Mouse (Mus musculus): Measurements from ENCODE around the gene Lpp. TPM values are rescaled to one million over a fixed set of nuclear protein-coding genes. Genes with fewer than 3 reads are reported as not detected.

Gene Lpp
- total RNA-seq, 2 experiments from 2014 or later = 34.6 to 45.1 TPM

GRCm38 (mm10) chr16:24471029-24471428, 77.7 kb downstream of the Lpp start:
- DNase-seq = no peak

- no peak for DNase-seq
Observed at GRCm38 (mm10) chr16:24471801-24472200, 78.5 kb downstream of the Lpp start.

- no peak for DNase-seq
Observed at GRCm38 (mm10) chr16:24473966-24474365, 80.7 kb downstream of the Lpp start.

GRCm38 (mm10) chr16:24474781-24475180, 81.5 kb downstream of the Lpp start:
- DNase-seq = no peak

- DNase-seq = no peak
Observed at GRCm38 (mm10) chr16:24475305-24475947, 82.1 kb downstream of the Lpp start.

- DNase-seq = no peak
Observed at GRCm38 (mm10) chr16:24476911-24477401, 83.6 kb downstream of the Lpp start.

GRCm38 (mm10) chr16:24478006-24478405, 84.7 kb downstream of the Lpp start:
- DNase-seq = no peak

- DNase-seq = no peak
Observed at GRCm38 (mm10) chr16:24478851-24479250, 85.5 kb downstream of the Lpp start.

- no peak for DNase-seq
Observed at GRCm38 (mm10) chr16:24482648-24483047, 89.3 kb downstream of the Lpp start.

- peak; percentile 63 for DNase-seq
Observed at GRCm38 (mm10) chr16:24483527-24484101, 90.3 kb downstream of the Lpp start.

GRCm38 (mm10) chr16:24487782-24488241, 94.5 kb downstream of the Lpp start:
- DNase-seq = peak; percentile 60

GRCm38 (mm10) chr16:24489516-24490285, 96.4 kb downstream of the Lpp start:
- DNase-seq = no peak

GRCm38 (mm10) chr16:24490751-24491485, 97.6 kb downstream of the Lpp start:
- peak; percentile 46 for DNase-seq

GRCm38 (mm10) chr16:24491486-24491758, 98.1 kb downstream of the Lpp start:
- DNase-seq = no peak

GRCm38 (mm10) chr16:24492194-24492940, 99.1 kb downstream of the Lpp start:
- no peak for DNase-seq

- DNase-seq = no peak
Observed at GRCm38 (mm10) chr16:24494531-24494930, 101.2 kb downstream of the Lpp start.

GRCm38 (mm10) chr16:24495461-24495860, 102.2 kb downstream of the Lpp start:
- DNase-seq = no peak

- no peak for DNase-seq
Observed at GRCm38 (mm10) chr16:24496635-24497034, 103.3 kb downstream of the Lpp start.

- DNase-seq = no peak
Observed at GRCm38 (mm10) chr16:24497413-24497812, 104.1 kb downstream of the Lpp start.

GRCm38 (mm10) chr16:24498103-24498659, 104.9 kb downstream of the Lpp start:
- no peak for DNase-seq

- no peak for DNase-seq
Observed at GRCm38 (mm10) chr16:24501197-24501596, 107.9 kb downstream of the Lpp start.

Data from gastrocnemius, postnatal 10 days (tissue).